Comparison of ENCODE assay signal across 14 mouse cellular contexts in the genomic region with DNA sequence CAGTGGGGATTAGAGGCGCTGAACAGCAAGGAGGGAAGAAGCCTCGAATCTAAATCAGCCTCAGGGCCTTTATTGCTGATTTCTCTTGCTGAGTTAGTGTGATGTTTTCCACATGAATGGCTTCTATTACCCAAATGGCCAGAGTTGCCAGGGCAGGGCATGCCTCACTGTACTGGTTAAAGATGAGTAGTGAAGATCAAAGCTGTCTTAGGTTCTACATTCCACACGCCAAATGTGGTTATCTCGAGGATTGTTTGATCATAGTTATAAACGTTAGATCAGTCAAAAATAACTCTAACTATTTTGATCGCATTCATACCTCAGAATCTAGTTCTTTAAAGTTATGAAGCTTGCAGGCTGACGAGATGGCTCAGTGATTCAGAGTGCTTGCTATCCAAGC.
"Had no signal": no experiment of that assay in that cellular context is flagged by ENCODE, and none has a peak within 500 bp of the region (broad histone marks: within the 10 kb centered on the region; RNA-seq: fewer than 3 reads in every experiment).

No protein-coding gene starts in this region.

- DNase-seq: gastrocnemius, adult 2 months; gastrocnemius, postnatal 10 days; gastrocnemius, postnatal 25 days; heart, adult 2 months; heart, postnatal 10 days; heart, postnatal 4 days; kidney, adult 18-20 months; kidney, adult 8-10 months; kidney, postnatal 10 days; kidney, postnatal 25 days; kidney, postnatal 4 days; layer of hippocampus, adult 9-11 months; liver; liver, embryonic 13.5 days had no signal
